Mouse (Mus musculus) bone marrow, adult 2 months (tissue): ENCODE measurements around the gene Rnf5. TPM values are rescaled to one million over a fixed set of nuclear protein-coding genes. Genes with fewer than 3 reads are reported as not detected.

Source experiments
- H3K27ac ChIP-seq: fragments of 200-500 bp; 2 replicates; pipeline ENCODE4 v1.5.1; 2012; ENCODE audit warnings: low read depth, mild to moderate bottlenecking, control low read depth, inconsistent platforms, low read length; ENCODE audit not compliant: control insufficient read depth, poor library complexity, insufficient read depth
- H3K4me1 ChIP-seq: fragments of 200-500 bp; 2 replicates; pipeline ENCODE4 v1.6.1; 2011; ENCODE audit warnings: low read length; ENCODE audit not compliant: control insufficient read depth, insufficient read depth
- H3K4me3 ChIP-seq: fragments of 200-500 bp; replicated peaks from 2 replicates; pipeline ENCODE3; 2011; ENCODE audit warnings: mild to moderate bottlenecking, low read depth, low read length, control low read depth; ENCODE audit not compliant: control insufficient read depth
- CTCF ChIP-seq: fragments of 200-500 bp; IDR thresholded peaks from 2 replicates; pipeline ENCODE4 v1.5.1; 2011; ENCODE audit warnings: low read length, control low read depth; ENCODE audit not compliant: control insufficient read depth, insufficient read depth
- POLR2A ChIP-seq: fragments of 200-500 bp; IDR thresholded peaks from 2 replicates; pipeline ENCODE4 v1.6.1; 2011; ENCODE audit warnings: low read depth, mild to moderate bottlenecking, control low read depth, low read length, borderline replicate concordance; ENCODE audit not compliant: control insufficient read depth
- WGBS: fragments of 180-500 bp; shearing (Covaris S2); methylation state at CpG from one replicate; pipeline ENCODE4 v1.1.7; 2018; 5-methylcytosine and 5-hydroxymethylcytosine counted together
- polyA plus RNA-seq: library from polyadenylated mRNA; stranded (reverse); fragments of >200 nt; gene quantifications from 2 replicates; pipeline ENCODE4 v1.2.4, GENCODE M21; 2011; ENCODE audit warnings: low replicate concordance; ENCODE audit not compliant: missing spikeins, insufficient read depth, insufficient read length

Rnf5 gene
- polyA plus RNA-seq, 1 experiment = 42.3 TPM

DNA sequence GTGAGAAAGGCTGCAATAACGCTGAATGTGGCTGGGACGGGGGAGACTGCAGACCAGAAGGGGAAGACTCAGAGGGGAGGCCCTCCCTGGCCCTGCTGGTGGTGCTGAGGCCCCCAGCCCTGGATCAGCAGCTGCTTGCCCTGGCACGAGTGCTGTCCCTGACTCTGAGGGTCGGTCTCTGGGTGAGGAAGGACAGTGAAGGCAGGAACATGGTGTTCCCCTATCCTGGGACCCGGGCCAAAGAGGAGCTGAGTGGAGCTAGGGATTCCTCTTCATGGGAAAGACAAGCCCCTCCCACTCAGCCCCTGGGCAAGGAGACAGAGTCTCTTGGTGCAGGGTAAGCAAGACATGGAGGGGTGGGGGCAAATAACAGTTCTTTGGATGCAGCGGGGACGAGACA is 20.1 kb downstream of the Rnf5 start:
- Histone ChIP-seq H3K27ac (no peak overlapping the region), H3K4me1 (no peaks in the 10 kb centered on the region; the same call in 1 of the 2 replicates), H3K4me3 (no peak overlapping the region)
- TF ChIP-seq CTCF (no peak), POLR2A (no peak)
- WGBS = 76% methylated on average over 7 of the region's 7 CpGs

DNA sequence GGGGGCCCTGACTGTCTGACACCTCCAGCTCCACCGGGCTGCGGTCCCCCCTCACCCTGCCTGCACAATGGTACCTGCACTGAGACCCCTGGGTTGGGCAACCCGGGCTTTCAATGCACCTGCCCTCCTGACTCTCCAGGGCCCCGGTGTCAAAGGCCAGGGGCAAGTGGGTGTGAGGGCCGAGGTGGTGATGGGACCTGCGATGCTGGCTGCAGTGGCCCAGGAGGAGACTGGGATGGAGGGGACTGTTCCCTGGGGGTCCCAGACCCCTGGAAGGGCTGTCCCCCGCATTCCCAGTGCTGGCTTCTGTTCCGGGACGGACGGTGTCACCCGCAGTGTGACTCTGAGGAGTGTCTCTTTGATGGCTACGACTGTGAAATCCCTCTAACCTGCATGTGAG is 21.0 kb downstream of the Rnf5 start:
- 78% methylated on average over 12 of the region's 12 CpGs for WGBS
- H3K4me3 ChIP-seq = no peak overlapping the region
- H3K27ac ChIP-seq = no peak overlapping the region
- peaks cover 2% of the 10 kb centered on the region; the same call in 1 of the 2 replicates for H3K4me1 ChIP-seq
- TF ChIP-seq CTCF (no peak), POLR2A (no peak)

DNA sequence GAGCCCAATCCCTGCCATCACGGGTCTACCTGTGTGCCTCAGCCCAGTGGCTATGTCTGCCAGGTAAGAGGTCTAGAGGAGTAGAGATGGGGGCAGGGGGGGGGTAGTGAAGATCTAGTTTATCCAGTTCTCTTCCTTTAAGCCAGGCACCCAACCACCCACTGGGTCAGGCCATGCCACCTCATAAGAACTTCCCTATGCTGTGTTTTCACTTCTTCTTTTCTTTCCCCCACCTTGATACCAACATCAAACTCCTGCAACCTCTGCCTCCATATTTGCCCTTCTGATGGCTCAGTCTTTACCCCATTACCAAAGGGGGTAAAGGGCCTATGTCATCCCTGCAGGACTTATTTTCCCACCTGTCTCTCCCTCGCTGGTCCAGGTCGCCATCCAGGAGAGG is 25.4 kb downstream of the Rnf5 start:
- WGBS = 77% methylated on average over 3 of the region's 3 CpGs
- H3K4me1 ChIP-seq = peaks cover 2% of the 10 kb centered on the region; the same call in 1 of the 2 replicates
- H3K27ac ChIP-seq = no peak overlapping the region
- no peak overlapping the region for H3K4me3 ChIP-seq
- TF ChIP-seq POLR2A (no peak), CTCF (no peak)

DNA sequence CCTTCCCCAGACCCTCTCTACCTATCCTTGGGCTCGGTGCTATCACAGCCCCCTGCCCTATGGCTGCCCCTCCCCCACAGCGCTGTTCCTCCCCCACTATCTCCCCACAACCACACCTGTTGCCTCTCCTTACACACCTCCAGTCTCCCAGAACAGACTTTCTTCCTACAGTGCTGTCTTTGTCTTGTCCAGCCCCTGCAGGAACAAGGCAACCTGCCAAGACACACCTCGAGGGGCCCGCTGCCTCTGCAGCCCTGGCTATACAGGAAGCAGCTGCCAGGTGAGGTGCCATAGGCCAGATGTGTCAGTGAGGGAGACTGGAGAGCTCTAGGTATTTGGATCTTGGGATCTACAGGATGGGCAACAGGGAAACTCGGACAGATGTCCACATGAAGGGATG is 26.9 kb downstream of the Rnf5 start:
- Histone ChIP-seq H3K4me3 (no peak overlapping the region), H3K27ac (no peak overlapping the region), H3K4me1 (peaks cover 2% of the 10 kb centered on the region; the same call in 1 of the 2 replicates)
- WGBS = 56% methylated on average over 5 of the region's 5 CpGs
- TF ChIP-seq POLR2A (no peak), CTCF (no peak)

DNA sequence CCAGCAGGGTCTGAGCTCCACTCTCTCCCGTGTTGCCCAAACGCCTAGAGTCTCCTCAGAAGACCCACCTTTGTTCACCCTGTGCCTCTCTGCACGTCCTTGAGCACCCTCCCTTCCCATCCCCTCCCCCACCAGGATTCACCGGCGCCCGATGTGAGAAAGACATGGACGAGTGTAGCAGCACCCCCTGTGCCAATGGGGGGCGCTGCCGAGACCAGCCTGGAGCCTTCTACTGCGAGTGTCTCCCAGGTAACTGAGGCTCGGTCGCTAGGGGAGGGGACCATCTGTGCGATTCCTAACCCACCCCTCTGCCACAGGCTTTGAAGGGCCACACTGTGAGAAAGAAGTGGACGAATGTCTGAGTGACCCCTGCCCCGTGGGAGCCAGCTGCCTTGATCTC is 31.1 kb downstream of the Rnf5 start:
- 65% methylated on average over 15 of the region's 15 CpGs for WGBS
- Histone ChIP-seq H3K4me1 (no peaks in the 10 kb centered on the region), H3K27ac (no peak overlapping the region), H3K4me3 (no peak overlapping the region)
- TF ChIP-seq POLR2A = no peak
- TF ChIP-seq CTCF = no peak

DNA sequence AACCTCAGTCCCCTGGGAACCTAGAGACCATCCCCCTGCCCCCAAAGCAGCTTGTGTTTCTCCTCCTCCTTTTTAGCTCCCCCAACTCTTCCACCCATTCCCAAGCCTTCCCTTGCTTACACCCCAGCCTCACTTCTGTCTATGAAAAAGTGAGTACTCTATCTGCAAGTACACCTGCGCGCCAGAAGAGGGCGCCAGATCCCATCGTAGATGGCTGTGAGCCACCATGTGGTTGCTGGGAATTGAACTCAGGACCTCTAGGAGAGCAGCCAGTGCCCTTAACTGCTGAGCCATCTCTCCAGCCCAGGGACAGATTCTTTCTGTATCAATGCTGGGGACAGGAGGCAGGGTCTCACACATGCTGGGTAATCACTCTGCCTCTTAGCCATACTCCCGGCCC is 31.6 kb downstream of the Rnf5 start:
- H3K27ac ChIP-seq = no peak overlapping the region
- WGBS = 26% methylated on average over 5 of the region's 5 CpGs
- H3K4me3 ChIP-seq = no peak overlapping the region
- H3K4me1 ChIP-seq = no peaks in the 10 kb centered on the region
- TF ChIP-seq CTCF (peak; percentile 82), POLR2A (no peak)

DNA sequence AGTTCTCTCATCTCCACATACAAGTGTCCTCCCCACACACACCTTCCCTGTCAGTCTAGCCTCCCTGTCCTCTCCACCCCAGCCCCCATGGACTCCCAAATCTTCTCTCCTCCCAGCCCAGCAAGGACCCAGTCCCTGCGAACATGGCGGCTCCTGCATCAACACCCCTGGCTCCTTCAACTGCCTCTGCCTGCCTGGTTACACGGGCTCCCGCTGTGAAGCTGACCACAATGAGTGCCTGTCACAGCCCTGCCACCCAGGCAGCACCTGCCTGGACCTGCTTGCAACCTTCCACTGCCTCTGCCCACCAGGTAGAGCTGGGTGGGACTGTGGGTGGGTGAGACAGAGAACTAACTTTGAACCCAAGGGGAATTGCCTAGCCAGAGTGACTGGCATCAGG is 33.6 kb downstream of the Rnf5 start:
- no peaks in the 10 kb centered on the region for H3K4me1 ChIP-seq
- H3K27ac ChIP-seq = no peak overlapping the region
- no peak overlapping the region for H3K4me3 ChIP-seq
- 72% methylated on average over 4 of the region's 4 CpGs for WGBS
- TF ChIP-seq CTCF (no peak), POLR2A (no peak)

DNA sequence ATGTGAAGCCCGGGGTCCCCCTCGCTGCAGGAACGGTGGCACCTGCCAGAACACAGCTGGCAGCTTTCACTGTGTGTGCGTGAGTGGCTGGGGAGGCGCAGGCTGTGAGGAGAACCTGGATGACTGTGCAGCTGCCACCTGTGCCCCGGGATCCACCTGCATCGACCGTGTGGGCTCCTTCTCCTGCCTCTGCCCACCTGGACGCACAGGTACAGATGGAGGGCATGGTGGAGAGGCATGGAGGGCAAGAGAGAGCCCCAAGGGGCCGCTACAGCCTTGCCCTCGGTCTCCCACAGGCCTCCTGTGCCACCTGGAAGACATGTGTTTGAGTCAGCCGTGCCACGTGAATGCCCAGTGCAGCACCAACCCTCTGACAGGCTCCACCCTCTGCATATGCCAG is 35.1 kb downstream of the Rnf5 start:
- TF ChIP-seq POLR2A (no peak), CTCF (no peak)
- Histone ChIP-seq H3K4me3 (no peak overlapping the region), H3K27ac (no peak overlapping the region), H3K4me1 (no peaks in the 10 kb centered on the region)
- WGBS = 77% methylated on average over 13 of the region's 13 CpGs

DNA sequence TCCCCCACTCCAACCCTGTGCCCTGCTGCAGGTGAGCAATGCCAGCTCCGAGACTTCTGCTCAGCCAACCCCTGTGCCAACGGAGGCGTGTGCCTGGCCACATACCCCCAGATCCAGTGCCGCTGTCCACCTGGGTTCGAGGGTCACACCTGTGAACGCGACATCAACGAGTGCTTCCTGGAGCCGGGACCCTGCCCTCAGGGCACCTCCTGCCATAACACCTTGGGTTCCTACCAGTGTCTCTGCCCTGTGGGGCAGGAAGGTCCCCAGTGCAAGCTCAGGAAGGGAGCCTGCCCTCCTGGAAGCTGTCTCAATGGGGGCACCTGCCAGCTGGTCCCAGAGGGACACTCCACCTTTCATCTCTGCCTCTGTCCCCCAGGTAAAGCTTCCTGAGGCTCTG is 36.2 kb downstream of the Rnf5 start:
- no peak overlapping the region for H3K27ac ChIP-seq
- no peaks in the 10 kb centered on the region for H3K4me1 ChIP-seq
- H3K4me3 ChIP-seq = no peak overlapping the region
- 79% methylated on average over 9 of the region's 9 CpGs for WGBS
- no peak for TF ChIP-seq CTCF
- no peak for TF ChIP-seq POLR2A
